Mouse (Mus musculus) hindbrain, embryonic 16.5 days (tissue): ENCODE data around the gene Gm49321. TPM values are rescaled to one million over a fixed set of nuclear protein-coding genes. Genes with fewer than 3 reads are reported as not detected.

Experiments used
- ATAC-seq: fragments of 200-750 bp; cut with Nextera tagmentation; 2 replicates; pipeline ENCODE4 v1.8.0; 2017; ENCODE audit warnings: moderate TSS enrichment, moderate library complexity
- H3K27ac ChIP-seq: fragments of 300-500 bp; sonication (generic); 2 replicates; pipeline ENCODE4 v1.5.1; 2014; ENCODE audit warnings: low read depth, mild to moderate bottlenecking, control low read depth, low read length, moderate library complexity
- H3K27me3 ChIP-seq: fragments of 300-500 bp; sonication (generic); replicated peaks from 2 replicates; pipeline ENCODE4 v1.6.1; 2014; ENCODE audit warnings: low read length; ENCODE audit not compliant: control insufficient read depth, insufficient read depth
- H3K36me3 ChIP-seq: fragments of 300-500 bp; sonication (generic); 2 replicates; pipeline ENCODE4 v1.6.1; 2014; ENCODE audit warnings: mild to moderate bottlenecking, low read length, moderate library complexity, mixed read lengths; ENCODE audit not compliant: control insufficient read depth, insufficient read depth
- H3K4me1 ChIP-seq: fragments of 300-500 bp; sonication (generic); 2 replicates; pipeline ENCODE4 v1.6.1; 2014; ENCODE audit warnings: low read depth, low read length; ENCODE audit not compliant: control insufficient read depth, insufficient read depth
- H3K4me2 ChIP-seq: fragments of 300-500 bp; sonication (generic); 2 replicates; pipeline ENCODE4 v1.6.1; 2014; ENCODE audit warnings: mild to moderate bottlenecking, low read length, control low read depth, moderate library complexity
- H3K4me3 ChIP-seq: fragments of 300-500 bp; sonication (generic); 2 replicates; pipeline ENCODE4 v1.5.1; 2014; ENCODE audit warnings: mild to moderate bottlenecking, low read length, control low read depth, moderate library complexity
- H3K9ac ChIP-seq: fragments of 300-500 bp; sonication (generic); 2 replicates; pipeline ENCODE4 v1.6.1; 2014; ENCODE audit warnings: low read depth, mild to moderate bottlenecking, control low read depth, low read length, moderate library complexity
- H3K9me3 ChIP-seq: fragments of 300-500 bp; sonication (generic); 2 replicates; pipeline ENCODE4 v1.6.1; 2014; ENCODE audit warnings: mild to moderate bottlenecking, low read length, moderate library complexity; ENCODE audit not compliant: control insufficient read depth
- WGBS: fragments of 180-500 bp; shearing (Covaris S2); extraction: QIAGEN DNeasy Blood & Tissue Kit; methylation state at CpG from one replicate; pipeline ENCODE4 v1.1.7; 2014; 5-methylcytosine and 5-hydroxymethylcytosine counted together
- polyA plus RNA-seq: library from polyadenylated mRNA; unstranded; fragments of >200 nt; fragmentation: Nextera tagmentation; extraction: Ambion mirVana; gene quantifications from 2 replicates; pipeline ENCODE4 v1.2.1, GENCODE M21; 2015

Gene Gm49321
- polyA plus RNA-seq, 1 experiment from 2014 or later = 22.1 TPM

DNA sequence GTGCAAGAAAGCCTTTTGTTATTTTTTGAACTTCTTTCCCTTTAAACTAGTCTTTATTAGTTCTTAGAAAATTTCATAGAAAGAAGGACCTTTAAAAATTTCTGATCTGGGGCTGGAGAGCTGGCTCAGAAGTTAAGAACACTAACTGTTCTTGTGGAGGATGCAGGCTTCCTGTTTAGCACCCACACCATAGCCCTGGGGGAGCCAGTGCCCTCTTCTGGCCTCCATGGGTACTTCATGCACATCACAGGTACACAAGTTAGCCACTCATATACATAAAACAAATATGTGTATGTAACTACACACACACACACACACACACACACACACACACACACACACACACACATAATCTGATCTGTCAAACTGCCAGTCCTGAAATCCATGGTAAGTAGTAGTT, 52.1 kb downstream of the Gm49321 start:
- Histone ChIP-seq H3K4me1 (no peaks in the 10 kb centered on the region), H3K27ac (no peak overlapping the region), H3K27me3 (no peaks in the 10 kb centered on the region), H3K9me3 (no peaks in the 10 kb centered on the region), H3K9ac (no peak overlapping the region), H3K4me2 (no peak overlapping the region), H3K4me3 (no peak overlapping the region), H3K36me3 (peaks cover 8% of the 10 kb centered on the region)
- ATAC-seq = no peak

DNA sequence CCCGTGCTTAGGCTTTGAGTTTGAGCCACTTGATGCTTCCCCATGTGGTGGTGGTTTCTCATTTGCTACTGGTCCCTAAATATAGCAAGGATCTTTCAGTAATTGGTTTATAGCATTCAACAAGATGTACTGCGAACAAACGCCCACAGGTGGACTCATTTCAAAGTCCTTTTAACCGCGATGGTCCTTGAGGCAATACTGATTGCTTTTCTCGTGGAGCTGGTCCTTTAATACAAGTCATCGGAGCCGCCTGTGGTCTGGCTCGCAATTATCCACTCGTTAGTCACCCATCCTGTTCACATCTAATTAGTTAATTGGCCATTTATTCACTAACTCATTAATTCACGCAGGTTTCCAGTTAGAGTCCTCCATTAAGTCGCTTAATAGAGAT, 59.4 kb downstream of the Gm49321 start:
- H3K4me3 ChIP-seq = peak overlapping the region; percentile 59
- H3K27ac ChIP-seq = peak overlapping the region; percentile 79
- peak overlapping the region; percentile 65 for H3K4me2 ChIP-seq
- H3K9me3 ChIP-seq = no peaks in the 10 kb centered on the region
- H3K4me1 ChIP-seq = peaks cover 4% of the 10 kb centered on the region
- no peaks in the 10 kb centered on the region for H3K27me3 ChIP-seq
- H3K36me3 ChIP-seq = no peaks in the 10 kb centered on the region
- WGBS = 41% methylated on average over 12 of the region's 12 CpGs
- H3K9ac ChIP-seq = peak overlapping the region; percentile 79
- no peak; the same call in none of the 2 replicates for ATAC-seq

DNA sequence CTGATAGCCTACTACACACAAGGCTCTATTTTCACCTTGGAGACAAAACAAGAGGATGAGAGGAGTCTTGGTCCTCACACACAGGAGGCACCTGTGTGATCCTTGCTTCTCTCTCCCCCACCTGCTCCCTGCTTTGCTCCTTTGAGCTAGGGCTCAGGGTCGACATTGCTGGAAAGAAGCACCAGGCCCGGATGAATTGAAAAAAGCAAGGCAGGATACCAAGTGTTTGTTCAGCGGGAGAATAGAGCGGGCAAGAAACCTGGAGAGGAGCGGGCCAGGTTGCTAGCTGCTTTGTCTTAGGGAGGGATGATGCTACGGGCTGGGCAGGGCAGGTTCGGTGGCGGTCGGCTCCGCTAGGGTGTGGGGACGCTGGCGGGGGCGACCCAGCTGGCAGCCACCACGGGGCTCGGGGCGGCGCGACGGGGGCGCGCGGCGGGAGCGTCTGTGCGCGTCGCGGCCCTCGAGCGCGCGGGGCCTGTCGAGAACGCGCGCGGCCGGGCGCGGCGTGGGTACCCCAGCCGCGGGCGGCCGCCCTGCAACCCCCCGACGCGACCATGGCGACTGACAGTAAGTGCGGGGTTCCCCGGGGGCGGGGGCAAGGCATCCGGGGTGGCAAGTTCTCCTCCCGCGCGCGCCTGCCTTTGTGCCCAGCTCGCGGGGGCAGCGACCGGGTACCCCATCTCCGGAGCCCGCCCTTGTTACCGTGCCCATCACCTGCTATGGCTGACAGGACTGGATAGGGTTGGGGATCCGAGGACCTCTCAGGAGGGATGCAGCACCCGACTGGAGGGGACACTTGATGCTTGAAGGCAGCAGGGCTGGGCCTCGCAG, 60.1 kb downstream of the Gm49321 start, which contains the start of gene Syt16:
Syt16 (plus strand) TSS at position 365 of the 831 bp plus-strand sequence.
- 2% methylated on average over 43 of the region's 67 CpGs for WGBS
- peak; percentile 81 for ATAC-seq

DNA sequence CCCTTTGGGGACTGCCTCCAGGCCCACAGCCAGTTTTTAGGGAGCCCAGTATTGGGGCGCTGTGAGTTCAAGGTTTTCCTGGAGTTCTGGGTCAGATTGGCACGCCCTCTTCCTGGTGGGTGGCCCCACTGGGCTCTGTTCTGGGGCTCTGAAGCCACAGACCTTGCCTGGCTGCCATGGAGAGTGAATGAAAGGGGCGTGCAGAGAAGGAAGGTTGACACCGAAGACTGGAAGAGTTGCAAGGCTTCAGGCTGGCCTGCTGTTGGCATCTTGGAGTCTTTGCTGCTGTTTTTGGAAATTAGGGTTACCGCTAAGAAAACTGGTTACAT, 60.6 kb downstream of the Gm49321 start:
- Histone ChIP-seq H3K4me3 (peak overlapping the region; percentile 59), H3K4me1 (peaks cover 4% of the 10 kb centered on the region), H3K9ac (peak overlapping the region; percentile 79), H3K27me3 (no peaks in the 10 kb centered on the region), H3K4me2 (peak overlapping the region; percentile 65), H3K36me3 (no peaks in the 10 kb centered on the region), H3K9me3 (no peaks in the 10 kb centered on the region), H3K27ac (peak overlapping the region; percentile 79)
- WGBS = 24% methylated on average over 5 of the region's 5 CpGs
- ATAC-seq = peak; percentile 46

More for the DNA sequence above, 60.1 kb downstream of the Gm49321 start, which contains the start of gene Syt16:
- H3K4me2 ChIP-seq = peak within 1 kb of the TSS; percentile 65
- no peaks in the 10 kb centered on the region for H3K36me3 ChIP-seq
- H3K27me3 ChIP-seq = no peaks in the 10 kb centered on the region
- H3K4me3 ChIP-seq = peak within 1 kb of the TSS; percentile 59
- H3K27ac ChIP-seq = peak within 1 kb of the TSS; percentile 79
- H3K9me3 ChIP-seq = no peaks in the 10 kb centered on the region
- H3K4me1 ChIP-seq = peaks cover 4% of the 10 kb centered on the region
- peak within 1 kb of the TSS; percentile 79 for H3K9ac ChIP-seq

DNA sequence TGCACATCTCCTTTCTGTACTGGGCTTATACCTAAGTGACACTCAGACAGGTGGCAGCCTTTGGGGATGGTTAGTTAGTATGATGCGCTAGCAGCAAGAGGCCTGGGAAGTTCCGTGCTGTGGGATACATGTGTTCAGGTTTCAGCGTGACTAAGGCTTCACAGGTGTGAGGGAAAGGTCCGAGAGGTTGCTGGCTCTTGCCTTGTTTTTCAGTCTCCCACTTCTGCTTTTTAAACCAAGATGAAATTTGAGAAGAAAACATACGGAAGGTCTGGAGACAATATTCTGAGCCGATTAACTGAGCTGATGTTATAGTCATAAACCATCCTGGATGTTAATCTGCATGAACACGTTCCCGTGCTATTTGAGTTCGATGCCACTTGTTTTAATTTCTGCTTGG, 65.0 kb downstream of the Gm49321 start:
- Histone ChIP-seq H3K27ac (no peak overlapping the region), H3K27me3 (no peaks in the 10 kb centered on the region), H3K4me2 (no peak overlapping the region), H3K9me3 (no peaks in the 10 kb centered on the region), H3K36me3 (no peaks in the 10 kb centered on the region), H3K9ac (no peak overlapping the region), H3K4me1 (peaks cover 4% of the 10 kb centered on the region), H3K4me3 (no peak overlapping the region)
- no peak for ATAC-seq
- WGBS = 93% methylated on average over 9 of the region's 9 CpGs

DNA sequence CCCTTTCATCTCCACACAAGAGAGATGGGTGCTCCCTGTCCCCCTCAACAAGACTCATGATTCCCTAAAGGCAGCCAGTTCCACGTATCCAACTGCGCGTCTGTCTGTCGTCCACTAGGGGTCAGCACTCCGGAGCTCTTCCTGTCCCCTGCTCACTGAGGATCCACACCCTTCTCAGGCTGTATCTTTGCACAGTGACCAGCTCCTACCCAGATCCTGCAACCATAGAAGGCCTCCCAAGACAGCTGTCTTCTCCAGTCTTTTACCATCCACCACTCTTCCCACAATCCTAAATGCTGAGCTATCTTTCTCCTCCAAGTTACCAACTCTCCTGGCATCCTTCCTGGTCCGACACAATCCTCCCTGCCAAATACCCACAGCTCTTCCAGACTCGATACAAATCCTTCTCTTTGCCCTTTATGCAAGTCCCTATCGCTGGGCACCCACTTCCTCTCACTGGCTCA, 72.0 kb downstream of the Gm49321 start:
- Histone ChIP-seq H3K4me2 (no peak overlapping the region), H3K4me1 (0 out of 2 replicates have a peak, but pooled peaks cover 4% of the 10 kb centered on the region), H3K9ac (no peak overlapping the region), H3K27me3 (no peaks in the 10 kb centered on the region), H3K4me3 (no peak overlapping the region), H3K9me3 (no peaks in the 10 kb centered on the region), H3K27ac (no peak overlapping the region), H3K36me3 (no peaks in the 10 kb centered on the region)
- WGBS = 20% methylated on average over 8 of the region's 8 CpGs
- ATAC-seq = 0 out of 2 replicates have a peak, but pooled peaks have one; percentile 34

DNA sequence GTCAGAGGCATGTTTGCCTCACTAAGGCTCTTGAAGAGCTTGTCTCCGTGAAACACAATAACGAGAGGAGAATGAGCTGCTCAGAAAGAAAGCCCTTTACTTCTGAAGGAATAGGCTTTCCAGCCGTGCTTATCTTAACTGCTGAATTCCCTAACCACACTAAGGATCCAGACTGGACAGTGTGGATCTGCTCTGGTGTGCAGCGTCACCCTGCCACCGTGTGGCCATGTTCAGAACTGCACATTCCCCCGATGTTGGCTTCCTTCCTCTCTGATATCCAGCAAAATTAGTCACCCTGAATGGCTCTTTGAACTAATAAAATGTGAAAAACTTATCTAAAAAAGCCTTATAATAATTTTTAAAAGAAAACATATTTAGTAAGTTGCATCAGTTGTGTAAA, 76.3 kb downstream of the Gm49321 start:
- Histone ChIP-seq H3K36me3 (no peaks in the 10 kb centered on the region), H3K27me3 (no peaks in the 10 kb centered on the region), H3K4me2 (0 out of 2 replicates have a peak overlapping the region, but pooled peaks have one; percentile 32), H3K27ac (no peak overlapping the region), H3K9ac (no peak overlapping the region), H3K9me3 (no peaks in the 10 kb centered on the region), H3K4me1 (0 out of 2 replicates have a peak, but pooled peaks cover 4% of the 10 kb centered on the region), H3K4me3 (no peak overlapping the region)
- WGBS = 3% methylated on average over 6 of the region's 6 CpGs
- ATAC-seq = peak; percentile 87

DNA sequence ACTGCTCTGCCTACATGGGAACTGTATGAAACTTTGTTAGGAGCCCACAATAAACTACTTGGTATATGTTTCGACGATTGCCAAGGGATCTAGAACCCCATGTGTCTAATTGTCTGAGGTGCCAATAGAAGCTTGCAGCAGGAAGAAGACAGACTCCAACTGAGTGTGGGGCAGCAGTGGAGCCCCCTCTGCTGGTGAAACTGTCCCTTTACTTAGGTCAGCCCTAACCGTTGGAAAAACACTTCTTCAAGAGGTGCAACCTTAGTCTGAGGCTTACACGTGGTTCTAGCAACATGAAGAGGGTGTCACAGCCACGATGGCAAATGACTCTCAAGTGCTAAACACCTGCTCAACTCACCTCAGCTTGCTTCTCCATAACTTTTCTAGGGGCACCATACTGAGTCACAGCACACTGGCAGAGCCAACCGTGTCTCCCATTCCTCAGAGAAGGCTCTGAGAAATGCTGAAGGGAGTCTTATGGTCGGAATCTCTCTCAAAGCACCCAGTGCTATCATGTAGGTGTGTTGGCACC, 77.4 kb downstream of the Gm49321 start:
- 63% methylated on average over 7 of the region's 7 CpGs for WGBS
- Histone ChIP-seq H3K9ac (no peak overlapping the region), H3K4me3 (no peak overlapping the region), H3K36me3 (no peaks in the 10 kb centered on the region), H3K27me3 (no peaks in the 10 kb centered on the region), H3K4me1 (0 out of 2 replicates have a peak, but pooled peaks cover 4% of the 10 kb centered on the region), H3K9me3 (no peaks in the 10 kb centered on the region), H3K27ac (no peak overlapping the region), H3K4me2 (no peak overlapping the region)
- ATAC-seq = no peak

DNA sequence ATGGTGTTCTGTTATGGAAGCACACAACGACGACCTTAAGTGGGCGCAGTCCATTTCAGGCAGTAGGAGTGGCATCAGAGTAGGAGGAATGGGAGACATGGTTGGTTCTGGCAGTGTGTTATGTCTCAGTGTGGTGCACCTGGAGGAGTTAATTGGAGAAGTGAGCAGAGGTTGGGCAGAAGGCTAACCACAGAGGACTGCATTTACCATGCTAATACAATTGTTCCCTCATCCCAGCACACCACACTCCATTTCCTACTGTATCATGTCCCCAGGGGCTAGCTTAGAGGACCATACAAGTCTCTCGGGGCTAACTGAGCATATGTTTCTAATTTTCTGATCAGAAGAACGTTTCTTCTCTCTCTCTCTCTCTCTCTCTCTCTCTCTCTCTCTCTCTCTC, 78.0 kb downstream of the Gm49321 start:
- no peaks in the 10 kb centered on the region for H3K27me3 ChIP-seq
- H3K9me3 ChIP-seq = no peaks in the 10 kb centered on the region
- H3K4me1 ChIP-seq = 0 out of 2 replicates have a peak, but pooled peaks cover 4% of the 10 kb centered on the region
- H3K36me3 ChIP-seq = no peaks in the 10 kb centered on the region
- no peak overlapping the region for H3K9ac ChIP-seq
- no peak for ATAC-seq
- no peak overlapping the region for H3K27ac ChIP-seq
- H3K4me2 ChIP-seq = no peak overlapping the region
- 78% methylated on average over 5 of the region's 5 CpGs for WGBS
- no peak overlapping the region for H3K4me3 ChIP-seq
